Mouse (Mus musculus): ENCODE data around the gene Rccd1. TPM values are rescaled to one million over a fixed set of nuclear protein-coding genes. Genes with fewer than 3 reads are reported as not detected.

The Rccd1 gene
- polyA plus RNA-seq, 1 experiment from 2014 or later: 7.5 TPM

DNA sequence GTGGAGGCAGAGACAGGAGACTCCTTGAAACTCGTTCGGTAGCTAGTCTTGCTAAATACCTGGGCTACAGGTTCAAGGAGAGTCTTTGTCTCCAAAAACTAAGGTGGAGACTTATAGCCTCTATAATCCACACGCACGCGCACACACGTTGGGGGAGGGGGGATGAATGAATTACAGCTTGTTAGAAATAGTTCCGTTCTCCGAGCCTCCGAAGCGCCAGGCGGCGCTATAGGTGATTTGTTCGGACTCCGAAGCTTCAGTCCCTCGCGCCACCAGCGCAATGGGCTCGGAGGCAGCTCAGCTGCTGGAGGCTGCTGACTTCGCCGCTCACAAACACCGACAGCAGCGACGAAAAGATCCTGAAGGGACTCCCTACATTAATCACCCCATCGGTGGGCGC lies 18.6 kb upstream of the Rccd1 start, which contains the start of gene Hddc3:
TSS of gene Hddc3 (plus strand) at position 247 of the 400 bp plus-strand sequence.
- DNase-seq (ENCODE audit: low spot score) (peak; percentile 99), ATAC-seq (replicated peaks; ENCODE audit: insufficient number of reproducible peaks, low FRiP score, low TSS enrichment, low read depth) (peak; percentile 20)
- no peaks in the 10 kb centered on the region for H3K27me3 ChIP-seq (ENCODE audit: control insufficient read depth, insufficient read depth, low read length)
- no peaks in the 10 kb centered on the region; the same call in 1 of the 2 replicates for H3K4me1 ChIP-seq (ENCODE audit: control insufficient read depth, insufficient read depth, low read length)
- peak within 1 kb of the TSS; percentile 53 for H3K4me3 ChIP-seq (ENCODE audit: low read depth, low read length)
- WGBS: under 1% methylated on average over 25 of the region's 25 CpGs
- no peaks in the 10 kb centered on the region for H3K9me3 ChIP-seq (replicated peaks; ENCODE audit: control insufficient read depth, low read length)
- peak within 1 kb of the TSS; percentile 74 for H3K9ac ChIP-seq (replicated peaks; ENCODE audit: low read length)
- no peak within 1 kb of the TSS for H3K27ac ChIP-seq (replicated peaks; ENCODE audit: low read depth, low read length)
- H3K36me3 ChIP-seq (replicated peaks; ENCODE audit: control insufficient read depth, insufficient read depth, low read depth, low read length): no peaks in the 10 kb centered on the region
- peak within 1 kb of the TSS; percentile 44 for H3K4me2 ChIP-seq (ENCODE audit: low read depth, low read length)

DNA sequence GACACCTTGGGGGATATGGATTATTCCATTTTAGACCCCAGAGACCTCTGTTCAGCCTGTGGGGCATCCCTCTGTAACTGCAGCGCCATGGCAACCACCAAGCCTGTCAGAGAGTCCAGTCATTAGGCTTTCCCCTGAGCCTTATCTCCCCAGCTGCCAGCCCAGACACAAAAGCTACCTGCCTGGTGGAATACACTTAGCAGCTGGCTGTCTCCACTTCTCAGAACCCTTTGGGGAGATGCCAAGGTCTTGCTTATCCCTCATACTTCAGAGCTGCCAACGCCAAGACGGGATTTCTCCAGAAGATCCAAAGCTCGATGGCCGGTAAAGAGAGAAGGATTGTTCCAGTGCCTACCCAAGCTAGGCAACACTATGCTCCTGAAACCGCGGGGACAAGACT lies 17.5 kb upstream of the Rccd1 start:
- no peak overlapping the region for H3K27ac ChIP-seq (replicated peaks; ENCODE audit: low read depth, low read length)
- no peaks in the 10 kb centered on the region for H3K9me3 ChIP-seq (replicated peaks; ENCODE audit: control insufficient read depth, low read length)
- H3K4me1 ChIP-seq (ENCODE audit: control insufficient read depth, insufficient read depth, low read length): no peaks in the 10 kb centered on the region; the same call in 1 of the 2 replicates
- DNase-seq (ENCODE audit: low spot score) (no peak), ATAC-seq (replicated peaks; ENCODE audit: insufficient number of reproducible peaks, low FRiP score, low TSS enrichment, low read depth) (no peak)
- no peak overlapping the region for H3K4me3 ChIP-seq (ENCODE audit: low read depth, low read length)
- no peak overlapping the region for H3K4me2 ChIP-seq (ENCODE audit: low read depth, low read length)
- H3K27me3 ChIP-seq (ENCODE audit: control insufficient read depth, insufficient read depth, low read length): no peaks in the 10 kb centered on the region
- no peak overlapping the region for H3K9ac ChIP-seq (replicated peaks; ENCODE audit: low read length)
- no peaks in the 10 kb centered on the region for H3K36me3 ChIP-seq (replicated peaks; ENCODE audit: control insufficient read depth, insufficient read depth, low read depth, low read length)
- WGBS: 76% methylated on average over 7 of the region's 7 CpGs

DNA sequence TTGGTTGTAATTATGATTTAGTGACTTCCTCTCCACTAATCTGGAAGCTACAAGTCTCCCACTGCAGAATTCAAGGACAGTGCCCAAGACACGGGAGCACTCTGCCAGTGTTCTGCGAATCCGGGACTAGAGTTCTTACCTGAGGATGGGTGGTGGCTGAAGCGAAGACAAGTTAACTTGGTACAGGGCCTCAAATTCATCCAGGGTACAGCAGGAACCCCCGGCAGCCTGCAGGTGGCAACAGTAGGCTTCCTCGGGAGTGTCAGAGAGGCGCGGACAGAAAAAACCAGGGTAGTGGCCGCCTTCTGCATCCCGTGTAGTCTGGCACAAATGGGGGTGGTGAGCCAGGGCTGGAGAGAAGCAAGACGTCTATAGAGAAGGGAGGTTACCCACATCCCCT lies 16.5 kb upstream of the Rccd1 start, which contains the start of gene Unc45a:
TSS of gene Unc45a (minus strand) at position 213 of the 400 bp plus-strand sequence.
- ATAC-seq (replicated peaks; ENCODE audit: insufficient number of reproducible peaks, low FRiP score, low TSS enrichment, low read depth) (peak; percentile 31; the same call in 1 of the 2 replicates), DNase-seq (ENCODE audit: low spot score) (peak; percentile 85)
- Histone ChIP-seq H3K27me3 (ENCODE audit: control insufficient read depth, insufficient read depth, low read length) (no peaks in the 10 kb centered on the region), H3K36me3 (replicated peaks; ENCODE audit: control insufficient read depth, insufficient read depth, low read depth, low read length) (peaks cover 4% of the 10 kb centered on the region), H3K9ac (replicated peaks; ENCODE audit: low read length) (peak within 1 kb of the TSS; percentile 75), H3K9me3 (replicated peaks; ENCODE audit: control insufficient read depth, low read length) (no peaks in the 10 kb centered on the region), H3K4me2 (ENCODE audit: low read depth, low read length) (peak within 1 kb of the TSS; percentile 86), H3K27ac (replicated peaks; ENCODE audit: low read depth, low read length) (peak within 1 kb of the TSS; percentile 59), H3K4me1 (ENCODE audit: control insufficient read depth, insufficient read depth, low read length) (no peaks in the 10 kb centered on the region; the same call in 1 of the 2 replicates), H3K4me3 (ENCODE audit: low read depth, low read length) (peak within 1 kb of the TSS; percentile 66)
- 2% methylated on average over 11 of the region's 11 CpGs for WGBS

DNA sequence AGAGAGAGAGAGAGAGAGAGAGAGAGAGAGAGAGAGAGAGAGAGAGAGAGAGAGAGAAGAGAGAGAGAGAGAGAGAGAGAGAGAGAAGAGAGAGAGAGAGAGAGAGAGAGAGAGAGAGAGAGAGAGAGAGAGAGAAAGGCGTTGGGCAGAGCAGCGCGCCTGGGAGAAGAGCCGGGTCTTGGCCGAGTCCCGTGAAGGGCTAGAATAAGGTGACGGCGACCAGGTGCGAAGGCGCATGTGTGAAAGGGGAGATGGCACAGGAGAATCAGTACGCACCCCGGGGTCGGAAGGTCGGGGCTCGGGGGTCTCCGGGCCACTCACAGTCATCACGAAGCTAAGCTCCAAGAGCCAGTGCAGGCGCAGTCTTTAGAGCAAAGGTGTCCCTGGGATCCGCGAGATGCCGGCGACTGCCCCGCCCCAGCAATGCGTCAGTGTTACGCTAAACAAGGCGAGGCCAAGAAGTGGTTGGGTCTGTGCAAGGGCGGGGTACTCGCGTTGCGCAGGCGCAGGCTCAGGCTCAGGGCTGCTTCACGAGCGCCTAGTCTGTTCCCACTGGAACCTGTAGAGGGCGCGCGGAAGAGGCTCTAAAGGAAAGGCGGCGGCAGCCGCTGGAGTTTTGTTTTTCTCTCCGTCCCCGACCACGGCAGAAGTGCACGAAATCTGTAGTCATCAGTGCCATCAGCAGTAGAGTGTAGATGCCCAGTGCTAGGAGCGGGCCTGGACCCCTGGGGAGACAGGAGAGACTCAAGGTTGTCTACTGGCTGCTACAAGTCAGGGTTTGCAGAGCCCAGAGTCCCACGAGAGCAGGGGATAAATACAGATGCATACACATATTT lies 15.8 kb upstream of the Rccd1 start:
- no peaks in the 10 kb centered on the region for H3K9me3 ChIP-seq (replicated peaks; ENCODE audit: control insufficient read depth, low read length)
- peak overlapping the region; percentile 66 for H3K4me3 ChIP-seq (ENCODE audit: low read depth, low read length)
- no peaks in the 10 kb centered on the region for H3K27me3 ChIP-seq (ENCODE audit: control insufficient read depth, insufficient read depth, low read length)
- H3K36me3 ChIP-seq (replicated peaks; ENCODE audit: control insufficient read depth, insufficient read depth, low read depth, low read length): peaks cover 6% of the 10 kb centered on the region
- peak overlapping the region; percentile 75 for H3K9ac ChIP-seq (replicated peaks; ENCODE audit: low read length)
- no peaks in the 10 kb centered on the region; the same call in 1 of the 2 replicates for H3K4me1 ChIP-seq (ENCODE audit: control insufficient read depth, insufficient read depth, low read length)
- peak overlapping the region; percentile 86 for H3K4me2 ChIP-seq (ENCODE audit: low read depth, low read length)
- DNase-seq (ENCODE audit: low spot score) (peak; percentile 99), ATAC-seq (replicated peaks; ENCODE audit: insufficient number of reproducible peaks, low FRiP score, low TSS enrichment, low read depth) (peak; percentile 94)
- H3K27ac ChIP-seq (replicated peaks; ENCODE audit: low read depth, low read length): peak overlapping the region; percentile 59
- 2% methylated on average over 45 of the region's 45 CpGs for WGBS

DNA sequence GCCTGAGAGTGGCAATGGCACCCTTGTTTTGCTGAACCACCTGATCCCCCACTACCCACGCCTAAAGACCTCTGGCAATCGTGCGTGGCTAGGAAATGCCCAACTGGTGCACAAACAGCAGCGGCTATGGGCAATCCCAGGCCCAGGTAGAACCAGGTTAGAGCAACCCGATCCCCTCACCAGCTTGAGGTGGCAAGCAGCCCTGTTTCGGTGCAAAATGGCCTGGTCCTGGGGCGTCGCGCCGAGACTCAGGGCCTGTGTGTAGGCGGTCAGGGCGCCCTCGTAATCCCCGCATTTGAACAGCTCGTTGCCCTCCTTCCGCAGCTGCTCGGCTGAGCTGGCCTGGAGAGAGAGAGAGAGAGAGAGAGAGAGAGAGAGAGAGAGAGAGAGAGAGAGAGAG lies 15.1 kb upstream of the Rccd1 start:
- H3K36me3 ChIP-seq (replicated peaks; ENCODE audit: control insufficient read depth, insufficient read depth, low read depth, low read length): peaks cover 10% of the 10 kb centered on the region
- no peak overlapping the region for H3K27ac ChIP-seq (replicated peaks; ENCODE audit: low read depth, low read length)
- peak overlapping the region; percentile 86 for H3K4me2 ChIP-seq (ENCODE audit: low read depth, low read length)
- ATAC-seq (replicated peaks; ENCODE audit: insufficient number of reproducible peaks, low FRiP score, low TSS enrichment, low read depth) (no peak), DNase-seq (ENCODE audit: low spot score) (peak; percentile 26)
- H3K4me3 ChIP-seq (ENCODE audit: low read depth, low read length): peak overlapping the region; percentile 66
- H3K9ac ChIP-seq (replicated peaks; ENCODE audit: low read length): peak overlapping the region; percentile 66
- H3K27me3 ChIP-seq (ENCODE audit: control insufficient read depth, insufficient read depth, low read length): no peaks in the 10 kb centered on the region
- 7% methylated on average over 17 of the region's 17 CpGs for WGBS
- H3K4me1 ChIP-seq (ENCODE audit: control insufficient read depth, insufficient read depth, low read length): no peaks in the 10 kb centered on the region; the same call in 1 of the 2 replicates
- H3K9me3 ChIP-seq (replicated peaks; ENCODE audit: control insufficient read depth, low read length): no peaks in the 10 kb centered on the region

DNA sequence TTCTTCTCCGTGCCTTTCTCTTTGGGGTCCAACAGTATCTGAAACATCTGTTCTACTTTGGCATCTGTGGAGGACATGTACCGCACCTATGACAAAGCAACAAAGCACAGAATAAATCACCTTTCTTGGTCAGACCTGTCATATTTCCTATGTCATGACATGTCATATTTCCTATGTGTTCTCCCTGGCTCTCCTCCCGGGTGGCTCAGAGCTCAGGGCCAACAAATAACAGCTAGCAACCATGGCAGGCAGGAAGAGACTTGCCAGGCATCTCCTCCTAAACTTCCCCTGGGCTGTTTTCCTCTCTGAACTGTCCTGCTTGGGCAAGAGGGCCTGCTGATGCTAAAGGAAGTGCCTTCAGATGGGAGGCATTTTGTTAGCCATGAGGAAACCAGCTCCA lies 12.7 kb upstream of the Rccd1 start:
- Histone ChIP-seq H3K4me3 (ENCODE audit: low read depth, low read length) (no peak overlapping the region), H3K4me1 (ENCODE audit: control insufficient read depth, insufficient read depth, low read length) (no peaks in the 10 kb centered on the region; the same call in 1 of the 2 replicates), H3K27me3 (ENCODE audit: control insufficient read depth, insufficient read depth, low read length) (no peaks in the 10 kb centered on the region), H3K36me3 (replicated peaks; ENCODE audit: control insufficient read depth, insufficient read depth, low read depth, low read length) (peaks cover 30% of the 10 kb centered on the region), H3K9me3 (replicated peaks; ENCODE audit: control insufficient read depth, low read length) (no peaks in the 10 kb centered on the region), H3K4me2 (ENCODE audit: low read depth, low read length) (no peak overlapping the region), H3K9ac (replicated peaks; ENCODE audit: low read length) (no peak overlapping the region), H3K27ac (replicated peaks; ENCODE audit: low read depth, low read length) (no peak overlapping the region)
- DNase-seq (ENCODE audit: low spot score): no peak
- 89% methylated on average over 3 of the region's 3 CpGs for WGBS
- ATAC-seq (replicated peaks; ENCODE audit: insufficient number of reproducible peaks, low FRiP score, low TSS enrichment, low read depth): no peak

DNA sequence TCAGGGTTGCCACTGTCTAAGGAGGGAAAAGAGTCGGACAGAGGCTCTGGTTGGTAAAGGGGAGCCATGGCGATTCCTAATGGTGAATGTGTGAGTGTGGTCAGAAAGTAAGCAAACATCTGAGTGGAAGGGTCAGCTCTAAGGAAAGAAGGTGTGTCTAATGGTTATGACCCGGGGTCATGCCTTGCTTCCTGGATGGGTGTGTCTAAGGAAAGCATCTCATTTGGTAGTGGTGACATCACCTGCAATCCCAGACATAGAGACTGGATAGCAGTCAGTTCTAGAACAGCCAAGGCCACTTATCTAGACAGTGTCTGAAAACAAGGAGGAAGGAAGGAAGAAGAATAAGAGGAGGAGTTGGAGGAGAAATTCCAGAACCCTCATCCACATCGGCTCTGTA lies 10.6 kb upstream of the Rccd1 start:
- 89% methylated on average over 4 of the region's 4 CpGs for WGBS
- ATAC-seq (replicated peaks; ENCODE audit: insufficient number of reproducible peaks, low FRiP score, low TSS enrichment, low read depth): no peak
- H3K9ac ChIP-seq (replicated peaks; ENCODE audit: low read length): no peak overlapping the region

DNA sequence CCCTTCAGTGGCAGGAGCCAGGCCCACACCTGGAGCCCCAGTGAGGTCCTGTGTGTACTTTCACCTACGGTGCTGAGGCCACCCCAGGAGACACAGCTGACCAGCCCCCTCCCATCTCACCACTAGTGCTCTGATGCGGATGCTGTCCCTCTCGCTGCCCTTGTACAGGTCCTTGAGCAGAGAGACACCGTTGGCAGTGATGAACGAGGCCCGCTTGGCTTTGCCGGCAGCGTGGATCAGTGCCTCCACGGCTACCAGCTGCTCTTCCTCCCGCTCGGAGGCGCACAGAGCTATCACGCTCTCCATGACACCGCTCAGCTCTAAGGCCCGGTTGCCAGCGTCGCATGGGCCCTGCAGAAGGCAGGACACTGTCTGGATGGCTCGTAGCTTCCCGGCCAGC lies 7.2 kb upstream of the Rccd1 start:
- no peak for ATAC-seq (replicated peaks; ENCODE audit: insufficient number of reproducible peaks, low FRiP score, low TSS enrichment, low read depth)
- Histone ChIP-seq H3K9ac (replicated peaks; ENCODE audit: low read length) (no peak overlapping the region), H3K9me3 (replicated peaks; ENCODE audit: control insufficient read depth, low read length) (no peaks in the 10 kb centered on the region), H3K27ac (replicated peaks; ENCODE audit: low read depth, low read length) (no peak overlapping the region), H3K4me1 (ENCODE audit: control insufficient read depth, insufficient read depth, low read length) (no peaks in the 10 kb centered on the region), H3K36me3 (replicated peaks; ENCODE audit: control insufficient read depth, insufficient read depth, low read depth, low read length) (peaks cover 39% of the 10 kb centered on the region), H3K4me2 (ENCODE audit: low read depth, low read length) (no peak overlapping the region), H3K27me3 (ENCODE audit: control insufficient read depth, insufficient read depth, low read length) (no peaks in the 10 kb centered on the region), H3K4me3 (ENCODE audit: low read depth, low read length) (no peak overlapping the region)
- no peak for DNase-seq (ENCODE audit: low spot score)
- WGBS: 99% methylated on average over 19 of the region's 19 CpGs

More for the DNA sequence above, 10.6 kb upstream of the Rccd1 start:
- Histone ChIP-seq H3K36me3 (replicated peaks; ENCODE audit: control insufficient read depth, insufficient read depth, low read depth, low read length) (peaks cover 39% of the 10 kb centered on the region), H3K4me1 (ENCODE audit: control insufficient read depth, insufficient read depth, low read length) (no peaks in the 10 kb centered on the region), H3K9me3 (replicated peaks; ENCODE audit: control insufficient read depth, low read length) (no peaks in the 10 kb centered on the region), H3K27me3 (ENCODE audit: control insufficient read depth, insufficient read depth, low read length) (no peaks in the 10 kb centered on the region), H3K4me2 (ENCODE audit: low read depth, low read length) (no peak overlapping the region), H3K4me3 (ENCODE audit: low read depth, low read length) (no peak overlapping the region), H3K27ac (replicated peaks; ENCODE audit: low read depth, low read length) (no peak overlapping the region)
- DNase-seq (ENCODE audit: low spot score): no peak

Measured in embryonic facial prominence, embryonic 11.5 days (tissue).